Mouse (Mus musculus): ENCODE results near the gene Slc39a13.
"Not testable (repeated sequence)": the region's sequence is repeated elsewhere in the genome, so short reads cannot be mapped to it uniquely, and the experiment has no call there.

Gene Slc39a13

DNA sequence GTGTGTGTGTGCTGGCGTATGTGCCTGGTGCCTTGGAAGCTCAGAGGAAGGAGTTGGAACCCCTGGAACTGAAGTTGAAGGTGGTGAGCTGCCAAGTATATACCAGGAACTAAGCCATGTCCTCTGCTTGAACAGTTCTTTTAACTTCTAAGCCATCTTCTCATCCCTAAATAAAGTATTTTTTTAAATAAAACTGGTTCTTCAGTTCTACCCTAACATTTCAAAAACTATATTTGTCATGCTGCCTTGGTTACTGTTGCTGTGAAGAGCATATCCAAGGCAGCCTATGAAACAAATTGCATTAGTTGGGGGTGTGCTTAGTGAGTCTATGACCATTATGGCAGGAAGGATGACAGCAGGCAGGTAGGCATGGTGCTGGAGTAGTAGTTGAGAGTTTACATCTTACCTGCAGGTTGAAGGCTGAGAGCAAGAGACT, 45.1 kb downstream of the Slc39a13 start:
- DNase-seq (ENCODE audit: low spot score) = no peak

DNA sequence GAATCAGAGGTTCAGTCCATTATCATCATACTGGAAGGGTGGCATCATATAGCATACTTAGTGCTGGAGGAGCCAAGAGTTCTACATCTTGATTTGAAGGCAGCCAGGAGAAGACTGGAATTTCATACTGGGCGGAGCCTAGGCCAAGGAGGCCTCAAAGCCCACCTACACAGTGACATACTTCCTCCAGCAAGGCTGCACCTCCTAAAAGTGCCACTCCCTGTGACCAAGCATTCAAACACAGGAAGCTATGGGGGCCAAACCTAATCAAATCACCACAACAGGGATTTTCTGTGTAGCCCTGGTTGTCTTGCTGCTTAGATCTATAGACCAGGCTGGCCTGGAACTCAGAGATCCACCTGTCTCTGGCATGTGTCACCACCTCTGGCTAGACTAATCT, 46.3 kb downstream of the Slc39a13 start:
- no peak for DNase-seq (ENCODE audit: low spot score)

DNA sequence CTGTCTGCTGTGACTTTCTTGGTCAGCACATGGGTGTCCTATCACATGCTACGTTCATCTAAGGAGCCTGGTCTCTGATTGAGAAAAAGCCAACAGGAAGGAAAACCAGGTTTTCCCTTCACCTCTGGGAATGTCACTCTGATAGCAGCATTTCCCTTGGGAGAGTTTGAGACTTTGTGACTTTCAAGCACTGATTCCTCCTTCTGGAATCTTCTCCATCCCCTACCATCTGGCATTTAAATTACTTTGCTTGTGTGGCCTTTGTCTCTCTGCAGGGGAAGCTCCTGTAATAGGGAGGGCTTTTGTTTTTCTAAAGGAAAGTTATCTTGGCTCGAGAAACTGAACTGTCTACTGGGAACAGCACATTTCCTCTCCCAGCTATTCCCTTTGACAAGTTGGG, 47.1 kb downstream of the Slc39a13 start:
- DNase-seq (ENCODE audit: low spot score) = no peak

DNA sequence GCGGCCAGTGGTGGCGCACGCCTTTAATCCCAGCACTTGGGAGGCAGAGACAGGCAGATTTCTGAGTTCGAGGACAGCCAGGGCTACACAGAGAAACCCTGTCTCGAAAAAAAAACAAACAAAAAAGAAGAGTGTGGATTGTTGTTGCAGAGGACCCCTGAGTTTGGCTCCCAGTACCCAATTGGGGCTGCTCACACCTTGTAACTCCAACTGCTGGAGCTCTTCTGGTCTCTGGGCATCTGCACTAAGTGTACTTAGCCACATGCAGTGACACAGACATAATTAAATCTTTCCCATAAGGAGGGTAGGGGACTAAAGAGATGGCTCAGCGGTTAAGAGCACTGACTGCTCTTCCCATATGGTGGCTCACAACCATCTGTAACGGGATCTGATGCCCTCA, 48.0 kb downstream of the Slc39a13 start:
- not testable (repeated sequence) for DNase-seq (ENCODE audit: low spot score)

- no peak for DNase-seq (ENCODE audit: low spot score)
Measured at GRCm38 (mm10) chr2:91019911-91020310, 50.3 kb downstream of the Slc39a13 start.

DNA sequence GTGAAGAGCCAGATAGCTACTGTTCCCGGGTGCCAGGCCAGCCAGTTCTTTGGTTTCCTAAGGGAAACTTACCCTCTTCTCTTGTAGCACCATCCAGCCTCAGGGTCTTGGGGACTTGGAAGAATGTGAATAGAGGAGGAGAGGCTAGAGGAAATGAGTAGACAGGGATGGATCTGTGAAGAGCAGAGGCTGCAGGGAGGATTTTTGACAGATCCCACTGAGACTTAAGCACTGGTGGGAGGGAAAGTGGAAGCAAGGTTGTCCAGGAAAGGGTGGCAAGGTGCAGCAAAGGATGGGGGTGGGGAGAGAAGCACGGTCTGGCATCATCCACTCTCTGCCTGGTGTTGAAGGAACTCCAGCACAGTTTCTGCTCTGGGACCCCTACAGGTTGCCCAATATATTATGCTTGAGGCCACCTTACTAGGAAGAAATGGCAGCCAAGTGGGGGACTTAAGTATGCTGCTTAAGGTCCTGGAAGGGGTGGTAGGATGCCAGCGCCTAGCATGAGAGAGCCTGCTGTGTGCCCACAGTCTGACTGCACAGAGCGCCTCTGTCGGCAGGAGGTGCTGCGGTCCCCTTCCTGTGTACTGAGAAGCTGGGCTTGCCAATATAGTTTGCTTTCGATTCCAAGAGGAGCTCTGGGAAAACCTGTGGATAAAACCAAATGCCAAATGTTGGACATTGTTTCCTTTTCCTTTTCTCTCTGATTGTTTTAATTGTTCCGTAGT, 52.0 kb downstream of the Slc39a13 start:
- DNase-seq (ENCODE audit: low spot score) = no peak

DNA sequence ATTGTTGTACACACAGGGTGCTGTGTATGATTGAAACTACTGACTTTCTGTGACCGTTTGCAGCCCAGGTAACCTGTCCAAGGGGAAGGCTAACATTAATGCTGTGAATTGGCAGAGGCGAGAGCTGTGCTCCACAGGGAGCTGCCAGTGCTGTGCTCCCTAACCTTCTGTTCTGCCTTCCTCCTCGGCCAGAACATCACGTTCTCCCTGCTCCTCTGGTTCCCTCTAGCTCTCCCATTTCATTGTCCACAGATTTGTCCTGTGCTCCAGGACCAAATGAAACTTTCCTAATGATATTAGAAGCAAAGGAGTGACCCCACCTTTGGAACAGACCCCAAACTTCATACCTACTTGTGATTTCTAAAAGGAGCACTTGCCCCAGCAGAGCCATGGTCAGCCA, 54.8 kb downstream of the Slc39a13 start:
- DNase-seq (ENCODE audit: low spot score) = no peak

- no peak for DNase-seq (ENCODE audit: low spot score)
Measured at GRCm38 (mm10) chr2:91013881-91014280, 56.3 kb downstream of the Slc39a13 start.
